Mouse (Mus musculus) midbrain, embryonic 12.5 days (tissue): Measurements from ENCODE around the gene Hoxa4. TPM values are rescaled to one million over a fixed set of nuclear protein-coding genes. Genes with fewer than 3 reads are reported as not detected.

Experiments
- ATAC-seq: fragments of 200-750 bp; cut with Nextera tagmentation; 2 replicates; pipeline ENCODE4 v1.8.0; 2017; ENCODE audit warnings: low read depth, moderate TSS enrichment, moderate library complexity; ENCODE audit not compliant: low FRiP score
- H3K27ac ChIP-seq: fragments of 300-500 bp; sonication (generic); replicated peaks from 2 replicates; pipeline ENCODE4 v1.5.1; 2016; ENCODE audit warnings: mild to moderate bottlenecking
- H3K27me3 ChIP-seq: fragments of 300-500 bp; sonication (generic); 2 replicates; pipeline ENCODE4 v1.6.1; 2016; ENCODE audit warnings: mild to moderate bottlenecking
- H3K36me3 ChIP-seq: fragments of 300-500 bp; sonication (generic); 2 replicates; pipeline ENCODE4 v1.6.1; 2016
- H3K4me1 ChIP-seq: fragments of 300-500 bp; sonication (generic); 2 replicates; pipeline ENCODE4 v1.6.1; 2016
- H3K4me2 ChIP-seq: fragments of 300-500 bp; sonication (generic); replicated peaks from 2 replicates; pipeline ENCODE4 v1.6.1; 2016; ENCODE audit warnings: mild to moderate bottlenecking, moderate library complexity
- H3K4me3 ChIP-seq: fragments of 300-500 bp; sonication (generic); 2 replicates; pipeline ENCODE4 v1.5.1; 2016; ENCODE audit warnings: mild to moderate bottlenecking
- H3K9ac ChIP-seq: fragments of 300-500 bp; sonication (generic); replicated peaks from 2 replicates; pipeline ENCODE4 v1.6.1; 2016; ENCODE audit warnings: mild to moderate bottlenecking, moderate library complexity
- H3K9me3 ChIP-seq: fragments of 300-500 bp; sonication (generic); 2 replicates; pipeline ENCODE4 v1.6.1; 2016; ENCODE audit warnings: mild to moderate bottlenecking
- WGBS: fragments of 180-500 bp; shearing (Covaris S2); methylation state at CpG from one replicate; pipeline ENCODE4 v1.1.7; 2016; 5-methylcytosine and 5-hydroxymethylcytosine counted together
- polyA plus RNA-seq: library from polyadenylated mRNA; unstranded; fragments of >200 nt; fragmentation: Nextera tagmentation; extraction: Ambion mirVana; gene quantifications from 2 replicates; pipeline ENCODE4 v1.2.1, GENCODE M21; 2016

The Hoxa4 gene
- polyA plus RNA-seq, 1 experiment from 2014 or later, result not detected

- H3K36me3 ChIP-seq, result no peaks in the 10 kb centered on the region
- 2% methylated on average over 17 of the region's 17 CpGs for WGBS
- H3K4me3 ChIP-seq, result no peak overlapping the region
- H3K9me3 ChIP-seq, result no peaks in the 10 kb centered on the region
- no peak overlapping the region for H3K4me2 ChIP-seq
- H3K9ac ChIP-seq, result no peak overlapping the region
- H3K4me1 ChIP-seq, result peaks cover 8% of the 10 kb centered on the region
- H3K27me3 ChIP-seq, result peaks cover 97% of the 10 kb centered on the region
- no peak for ATAC-seq
- H3K27ac ChIP-seq, result no peak overlapping the region
These were observed 28.1 kb downstream of the Hoxa4 start for GRCm38 (mm10) chr6:52163366-52164031.

- Histone ChIP-seq H3K4me3 (no peak overlapping the region), H3K9me3 (no peaks in the 10 kb centered on the region), H3K27me3 (peaks cover 97% of the 10 kb centered on the region), H3K4me1 (peaks cover 15% of the 10 kb centered on the region), H3K27ac (no peak overlapping the region), H3K4me2 (no peak overlapping the region), H3K9ac (no peak overlapping the region), H3K36me3 (no peaks in the 10 kb centered on the region)
- no peak for ATAC-seq
- WGBS, result under 1% methylated on average over 14 of the region's 14 CpGs
These were observed 28.8 kb downstream of the Hoxa4 start for GRCm38 (mm10) chr6:52162611-52163365.

GRCm38 (mm10) chr6:52162093-52162380 is 29.5 kb downstream of the Hoxa4 start:
- ATAC-seq, result no peak
- WGBS, result 4% methylated on average over 1 of the region's 1 CpGs
- H3K4me3 ChIP-seq, result no peak overlapping the region
- H3K4me2 ChIP-seq, result no peak overlapping the region
- H3K9me3 ChIP-seq, result no peaks in the 10 kb centered on the region
- H3K4me1 ChIP-seq, result peaks cover 18% of the 10 kb centered on the region
- H3K9ac ChIP-seq, result no peak overlapping the region
- H3K27me3 ChIP-seq, result peaks cover 97% of the 10 kb centered on the region
- H3K36me3 ChIP-seq, result no peaks in the 10 kb centered on the region
- no peak overlapping the region for H3K27ac ChIP-seq

- Histone ChIP-seq H3K4me1 (peaks cover 18% of the 10 kb centered on the region), H3K9ac (no peak overlapping the region), H3K9me3 (no peaks in the 10 kb centered on the region), H3K36me3 (no peaks in the 10 kb centered on the region), H3K27me3 (peaks cover 97% of the 10 kb centered on the region), H3K27ac (no peak overlapping the region), H3K4me3 (no peak overlapping the region), H3K4me2 (no peak overlapping the region)
- under 1% methylated on average over 8 of the region's 8 CpGs for whole genome bisulfite sequencing
- ATAC-seq, result no peak
These were observed 30.0 kb downstream of the Hoxa4 start for GRCm38 (mm10) chr6:52161336-52162092.

- Histone ChIP-seq H3K4me2 (no peak overlapping the region), H3K4me3 (no peak overlapping the region), H3K27ac (no peak overlapping the region)
These were observed 30.8 kb downstream of the Hoxa4 start for GRCm38 (mm10) chr6:52160511-52161335.

GRCm38 (mm10) chr6:52159979-52160378 is 31.6 kb downstream of the Hoxa4 start:
- H3K9ac ChIP-seq, result no peak overlapping the region

More at GRCm38 (mm10) chr6:52160511-52161335, 30.8 kb downstream of the Hoxa4 start:
- under 1% methylated on average over 30 of the region's 30 CpGs for WGBS
- no peak for ATAC-seq
- Histone ChIP-seq H3K9ac (no peak overlapping the region), H3K27me3 (peaks cover 97% of the 10 kb centered on the region), H3K9me3 (no peaks in the 10 kb centered on the region), H3K36me3 (no peaks in the 10 kb centered on the region), H3K4me1 (peaks cover 18% of the 10 kb centered on the region)

GRCm38 (mm10) chr6:52159164-52159761 is 32.3 kb downstream of the Hoxa4 start:
- WGBS, result 1% methylated on average over 12 of the region's 12 CpGs
- ATAC-seq, result no peak
- H3K4me1 ChIP-seq, result peaks cover 18% of the 10 kb centered on the region

More at GRCm38 (mm10) chr6:52159979-52160378, 31.6 kb downstream of the Hoxa4 start:
- Histone ChIP-seq H3K27me3 (peaks cover 97% of the 10 kb centered on the region), H3K36me3 (no peaks in the 10 kb centered on the region), H3K27ac (no peak overlapping the region), H3K4me2 (no peak overlapping the region), H3K9me3 (no peaks in the 10 kb centered on the region), H3K4me1 (peaks cover 18% of the 10 kb centered on the region), H3K4me3 (no peak overlapping the region)
- no peak for ATAC-seq
- WGBS, result 1% methylated on average over 9 of the region's 9 CpGs

GRCm38 (mm10) chr6:52158276-52159051 is 33.1 kb downstream of the Hoxa4 start, which contains the start of gene Hoxa1:
Gene Hoxa1 (minus strand): TSS chr6:52158317.
- Histone ChIP-seq H3K4me2 (peak within 1 kb of the TSS; percentile 97), H3K9ac (peak within 1 kb of the TSS; percentile 43), H3K27ac (no peak within 1 kb of the TSS)

More at GRCm38 (mm10) chr6:52159164-52159761, 32.3 kb downstream of the Hoxa4 start:
- H3K27ac ChIP-seq, result no peak overlapping the region
- no peak overlapping the region for H3K9ac ChIP-seq
- peaks cover 97% of the 10 kb centered on the region for H3K27me3 ChIP-seq
- H3K36me3 ChIP-seq, result no peaks in the 10 kb centered on the region
- no peaks in the 10 kb centered on the region for H3K9me3 ChIP-seq
- H3K4me2 ChIP-seq, result peak overlapping the region; percentile 97
- H3K4me3 ChIP-seq, result peak overlapping the region; percentile 53

GRCm38 (mm10) chr6:52157466-52158275 is 33.9 kb downstream of the Hoxa4 start:
- Histone ChIP-seq H3K27me3 (peaks cover 97% of the 10 kb centered on the region), H3K27ac (no peak overlapping the region), H3K9ac (no peak overlapping the region), H3K4me2 (peak overlapping the region; percentile 97), H3K9me3 (no peaks in the 10 kb centered on the region), H3K36me3 (no peaks in the 10 kb centered on the region), H3K4me1 (peaks cover 18% of the 10 kb centered on the region), H3K4me3 (peak overlapping the region; percentile 53)
- WGBS, result 3% methylated on average over 32 of the region's 32 CpGs
- no peak for ATAC-seq

More at GRCm38 (mm10) chr6:52158276-52159051, 33.1 kb downstream of the Hoxa4 start, which contains the start of gene Hoxa1:
- H3K4me3 ChIP-seq, result peak within 1 kb of the TSS; percentile 53
- ATAC-seq, result peak; percentile 49
- no peaks in the 10 kb centered on the region for H3K36me3 ChIP-seq
- WGBS, result under 1% methylated on average over 55 of the region's 55 CpGs
- no peaks in the 10 kb centered on the region for H3K9me3 ChIP-seq
- H3K4me1 ChIP-seq, result peaks cover 18% of the 10 kb centered on the region
- peaks cover 97% of the 10 kb centered on the region for H3K27me3 ChIP-seq
